Mouse (Mus musculus): Measurements from ENCODE around the gene Alx3.

- TF ChIP-seq CTCF (IDR thresholded peaks at IDR 0.05; ENCODE audit: control insufficient read depth, insufficient read depth, insufficient read length), result no peak
- TF ChIP-seq USF1 (IDR thresholded peaks at IDR 0.05; ENCODE audit: low read depth), result no peak
- TF ChIP-seq MYOD1 (IDR thresholded peaks at IDR 0.05; ENCODE audit: control insufficient read depth, insufficient read length, low read depth), result no peak
Measured at GRCm38 (mm10) chr3:107565331-107565730, 29.5 kb upstream of the Alx3 start.
